Mouse (Mus musculus) heart, embryonic 12.5 days (tissue): ENCODE measurements around the gene H2-Ab1. TPM values are rescaled to one million over a fixed set of nuclear protein-coding genes. Genes with fewer than 3 reads are reported as not detected.

ENCODE experiments used
- polyA plus RNA-seq: library from polyadenylated mRNA; unstranded; fragments of >200 nt; fragmentation: Nextera tagmentation; extraction: Ambion mirVana; gene quantifications from 2 replicates; pipeline ENCODE4 v1.2.1, GENCODE M21; 2016

H2-Ab1 gene
- polyA plus RNA-seq, 1 experiment from 2014 or later = 15.2 TPM

Other genes starting within 250 kb of the H2-Ab1 start
- 14.9 and 16.5 TPM in 2 replicates for gene Ring1, start 233.0 kb upstream of the H2-Ab1 start, polyA plus RNA-seq
- 46.7 and 48.0 TPM in 2 replicates for gene H2-Ke6, start 229.6 kb upstream of the H2-Ab1 start, polyA plus RNA-seq
- gene Slc39a7, start 226.0 kb upstream of the H2-Ab1 start, polyA plus RNA-seq = 128 and 130 TPM in 2 replicates
- gene Rxrb, start 225.9 kb upstream of the H2-Ab1 start, polyA plus RNA-seq = 34.7 and 36.9 TPM in 2 replicates
- gene Col11a2, start 218.3 kb upstream of the H2-Ab1 start, polyA plus RNA-seq = 0.48 and 0.83 TPM in 2 replicates
- 0.26 and 0.37 TPM in 2 replicates for gene H2-Oa, start 165.3 kb upstream of the H2-Ab1 start, polyA plus RNA-seq
- gene H2-DMa, start 138.1 kb upstream of the H2-Ab1 start, polyA plus RNA-seq = 3.9 and 7.8 TPM in 2 replicates
- gene Brd2, start 135.1 kb upstream of the H2-Ab1 start, polyA plus RNA-seq = 89.4 and 90.6 TPM in 2 replicates
- 0.21 TPM in 1 of 2 replicates, not detected in the other for gene H2-DMb2, start 114.4 kb upstream of the H2-Ab1 start, polyA plus RNA-seq
- 0.33 and 0.41 TPM in 2 replicates for gene H2-DMb1, start 104.6 kb upstream of the H2-Ab1 start, polyA plus RNA-seq
- 1.1 TPM in 2 replicates for gene Tap1, start 70.1 kb upstream of the H2-Ab1 start, polyA plus RNA-seq
- gene Psmb9, start 69.9 kb upstream of the H2-Ab1 start, polyA plus RNA-seq = 0.59 and 0.91 TPM in 2 replicates
- gene Psmb8, start 60.0 kb upstream of the H2-Ab1 start, polyA plus RNA-seq = 1.9 and 2.0 TPM in 2 replicates
- gene Tap2, start 54.2 kb upstream of the H2-Ab1 start, polyA plus RNA-seq = 1.3 and 1.7 TPM in 2 replicates
- 0.15 TPM in 1 of 2 replicates, not detected in the other for gene H2-Ob, start 18.8 kb upstream of the H2-Ab1 start, polyA plus RNA-seq
- 0.20 and 0.33 TPM in 2 replicates for gene H2-Aa, start 30.1 kb downstream of the H2-Ab1 start, polyA plus RNA-seq
- gene H2-Eb1, start 48.2 kb downstream of the H2-Ab1 start, polyA plus RNA-seq = 1.4 and 2.6 TPM in 2 replicates
- not detected in 2 replicates for gene H2-Eb2, start 68.0 kb downstream of the H2-Ab1 start, polyA plus RNA-seq
- 0.09 TPM in 1 of 2 replicates, not detected in the other for gene Btnl2, start 97.1 kb downstream of the H2-Ab1 start, polyA plus RNA-seq
- not detected in 2 replicates for gene Btnl1, start 119.4 kb downstream of the H2-Ab1 start, polyA plus RNA-seq
- gene BC051142, start 141.1 kb downstream of the H2-Ab1 start, polyA plus RNA-seq = not detected in 2 replicates
- not detected in 2 replicates for gene Btnl4, start 219.6 kb downstream of the H2-Ab1 start, polyA plus RNA-seq